Comparison of ENCODE assay signal across 8 mouse cellular contexts in the genomic region with DNA sequence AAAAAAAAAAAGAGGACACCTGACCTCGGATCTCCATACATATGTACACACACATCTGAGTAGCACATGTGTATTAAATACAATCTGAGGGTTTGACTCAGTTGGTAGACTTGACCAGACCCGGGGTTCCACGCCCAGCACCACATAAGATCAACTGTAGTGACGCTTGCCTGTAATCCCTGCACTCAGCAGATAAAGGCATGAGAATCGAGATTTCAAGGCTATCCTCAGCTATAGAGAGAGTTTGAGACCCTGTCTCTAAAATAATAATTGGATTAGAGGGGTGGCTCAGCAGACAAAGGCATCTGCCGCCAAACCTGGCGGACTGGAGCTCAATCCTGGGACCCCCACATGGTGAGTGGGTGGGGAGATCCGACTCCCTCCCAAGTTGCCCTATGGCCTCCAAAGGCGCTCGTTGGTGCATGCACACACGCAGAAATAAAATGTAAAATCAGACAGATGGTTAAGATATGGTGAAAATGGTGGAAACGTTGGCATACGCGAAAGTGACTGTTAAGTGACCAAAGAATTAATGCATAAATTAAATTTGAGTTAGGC. TPM values are rescaled to one million over a fixed set of nuclear protein-coding genes. Genes with fewer than 3 reads are reported as not detected.
DNase-seq lines count a peak whose midpoint lies in the region; ATAC-seq lines count a peak whose summit lies in the region.

No protein-coding gene starts in this region.

- peak; percentile 34 for DNase-seq in left cerebral cortex, postnatal 4 days
- DNase-seq in left cerebral cortex, postnatal 14 days (ENCODE audit: low spot score in 2 of 2), result no peak
- DNase-seq in midbrain, embryonic 14.5 days, result no peak
- no peak for DNase-seq in left cerebral cortex, adult 11 months (ENCODE audit: low spot score)
- no peak for DNase-seq in ovary, adult 18-20 months (ENCODE audit: low spot score)
- no peak for DNase-seq in cerebellum, adult 8-10 months

- no peaks in the 10 kb centered on the region for H3K9me3 ChIP-seq in embryonic facial prominence, embryonic 12.5 days
- no peaks in the 10 kb centered on the region for H3K9me3 ChIP-seq in hindbrain, embryonic 16.5 days (ENCODE audit: control insufficient read depth, low read length)
- H3K9me3 ChIP-seq in midbrain, embryonic 14.5 days (ENCODE audit: control insufficient read depth, low read length), result no peaks in the 10 kb centered on the region

- intact Hi-C loops in left cerebral cortex, postnatal 4 days (cut with DNase I), result loop anchor here (10.0 kb wide), 1 partner anchor 453 kb away; a partner anchor contains a TSS
- intact Hi-C loops in left cerebral cortex, postnatal 14 days (cut with DNase I), result no loop called here

- H3K9ac ChIP-seq in embryonic facial prominence, embryonic 12.5 days, result no peak overlapping the region
- peak overlapping the region; percentile 58 for H3K9ac ChIP-seq in hindbrain, embryonic 16.5 days (ENCODE audit: low read depth, low read length)
- peak overlapping the region; percentile 52 for H3K9ac ChIP-seq in midbrain, embryonic 14.5 days (replicated peaks; ENCODE audit: low read length)

- H3K27ac ChIP-seq in embryonic facial prominence, embryonic 12.5 days, result no peak overlapping the region
- H3K27ac ChIP-seq in hindbrain, embryonic 16.5 days (ENCODE audit: low read depth, low read length), result peak overlapping the region; percentile 66
- H3K27ac ChIP-seq in midbrain, embryonic 14.5 days (replicated peaks; ENCODE audit: low read depth, low read length), result peak overlapping the region; percentile 71

- no peak for ATAC-seq in embryonic facial prominence, embryonic 12.5 days (ENCODE audit: insufficient number of reproducible peaks, insufficient read depth, low FRiP score, low TSS enrichment)
- ATAC-seq in hindbrain, embryonic 16.5 days, result peak; percentile 43
- peak; percentile 42; the same call in 1 of the 2 replicates for ATAC-seq in midbrain, embryonic 14.5 days (ENCODE audit: low FRiP score, low TSS enrichment)

- 24% methylated on average over 14 of the region's 14 CpGs for WGBS in embryonic facial prominence, embryonic 12.5 days
- WGBS in hindbrain, embryonic 16.5 days, result 19% methylated on average over 14 of the region's 14 CpGs
- 9% methylated on average over 14 of the region's 14 CpGs for WGBS in midbrain, embryonic 14.5 days

- peaks cover 5% of the 10 kb centered on the region for H3K27me3 ChIP-seq in embryonic facial prominence, embryonic 12.5 days
- H3K27me3 ChIP-seq in hindbrain, embryonic 16.5 days (replicated peaks; ENCODE audit: control insufficient read depth, insufficient read depth, low read length), result no peaks in the 10 kb centered on the region
- H3K27me3 ChIP-seq in midbrain, embryonic 14.5 days (ENCODE audit: control insufficient read depth, insufficient read depth, low read length), result no peaks in the 10 kb centered on the region

- H3K36me3 ChIP-seq in embryonic facial prominence, embryonic 12.5 days, result no peaks in the 10 kb centered on the region
- no peaks in the 10 kb centered on the region for H3K36me3 ChIP-seq in hindbrain, embryonic 16.5 days (ENCODE audit: control insufficient read depth, insufficient read depth, low read length)
- H3K36me3 ChIP-seq in midbrain, embryonic 14.5 days (ENCODE audit: control insufficient read depth, insufficient read depth, low read length), result no peaks in the 10 kb centered on the region

- H3K4me3 ChIP-seq in embryonic facial prominence, embryonic 12.5 days, result peak overlapping the region; percentile 95
- peak overlapping the region; percentile 91 for H3K4me3 ChIP-seq in hindbrain, embryonic 16.5 days (ENCODE audit: low read length)
- peak overlapping the region; percentile 95 for H3K4me3 ChIP-seq in midbrain, embryonic 14.5 days (replicated peaks; ENCODE audit: low read depth, low read length)

- H3K4me1 ChIP-seq in embryonic facial prominence, embryonic 12.5 days, result peaks cover 14% of the 10 kb centered on the region
- H3K4me1 ChIP-seq in hindbrain, embryonic 16.5 days (ENCODE audit: control insufficient read depth, insufficient read depth, low read depth, low read length), result peaks cover 26% of the 10 kb centered on the region
- peaks cover 14% of the 10 kb centered on the region for H3K4me1 ChIP-seq in midbrain, embryonic 14.5 days (ENCODE audit: control insufficient read depth, insufficient read depth, low read length)

- H3K4me2 ChIP-seq in embryonic facial prominence, embryonic 12.5 days (replicated peaks), result peak overlapping the region; percentile 92
- peak overlapping the region; percentile 73 for H3K4me2 ChIP-seq in hindbrain, embryonic 16.5 days (ENCODE audit: low read length)
- peak overlapping the region; percentile 89 for H3K4me2 ChIP-seq in midbrain, embryonic 14.5 days (ENCODE audit: low read length)

RNA-seq across cellular contexts. Expression of a gene that starts 0.5 kb away (rescaled TPM):
- 10 to 100 TPM; 47.3 to 49.0 TPM for total RNA-seq in left cerebral cortex, postnatal 4 days (2021)
- total RNA-seq in left cerebral cortex, postnatal 14 days (2021), result 10 to 100 TPM; 22.4 to 24.5 TPM
- polyA plus RNA-seq in embryonic facial prominence, embryonic 12.5 days (2016; fragmentation: Nextera tagmentation; extraction: Ambion mirVana), result 24.8 and 25.6 TPM in 2 replicates
- polyA plus RNA-seq in hindbrain, embryonic 16.5 days (2015; fragmentation: Nextera tagmentation; extraction: Ambion mirVana), result 29.9 and 31.2 TPM in 2 replicates
- 31.7 and 32.5 TPM in 2 replicates for polyA plus RNA-seq in midbrain, embryonic 14.5 days (2014; fragmentation: Nextera tagmentation; extraction: Ambion mirVana)
